Mouse (Mus musculus): ENCODE data around the gene Dok7.

DNA sequence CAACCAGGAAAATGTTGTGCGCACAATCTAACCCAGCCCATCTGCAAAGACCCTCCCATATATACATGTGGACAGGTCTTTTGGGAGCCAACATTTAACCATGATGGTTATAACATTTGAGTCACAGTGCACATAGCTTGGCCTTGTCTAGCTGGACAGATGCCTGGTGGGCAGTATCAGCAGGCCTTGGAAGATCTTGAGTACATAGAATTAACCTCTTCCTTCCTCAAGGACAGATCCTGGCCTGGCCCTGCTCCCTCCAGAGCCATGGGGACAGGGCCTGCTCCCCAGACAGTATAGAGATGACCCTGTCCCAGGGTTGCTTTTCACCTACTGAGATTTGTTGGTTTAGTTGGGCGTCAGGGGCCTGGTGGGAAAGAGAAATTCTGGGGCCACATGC, 13.3 kb downstream of the Dok7 start:
- TF ChIP-seq POLR2A (IDR thresholded peaks at IDR 0.05; ENCODE audit: low read depth, low read length) (no peak), CTCF (IDR thresholded peaks at IDR 0.05; ENCODE audit: borderline replicate concordance, insufficient read depth, low read length) (no peak)
